ENCODE assay signal across 9 mouse cellular contexts in genomic region chr2:133430741-133431438, GRCm38 (mm10).
DNase-seq lines count a peak whose midpoint lies in the region; ATAC-seq and TF ChIP-seq lines count a peak whose summit lies in the region.
"Had no signal": no experiment of that assay in that cellular context is flagged by ENCODE, and none has a peak within 500 bp of the region (broad histone marks: within the 10 kb centered on the region; RNA-seq: fewer than 3 reads in every experiment).

No protein-coding gene starts in this region.

- no peak for TF ChIP-seq EP300 in CH12.LX (IDR thresholded peaks at IDR 0.05; ENCODE audit: low read length)

- no peak for TF ChIP-seq POLR2A in CH12.LX (IDR thresholded peaks at IDR 0.05; ENCODE audit: low read depth, low read length)
- no peak for TF ChIP-seq POLR2A in brain, embryonic 14.5 days (IDR thresholded peaks at IDR 0.05; ENCODE audit: borderline replicate concordance, extremely low read depth, insufficient read depth, insufficient read length, poor library complexity, severe bottlenecking)

- in situ Hi-C loops in CH12.LX (cut with MboI; ENCODE audit: low pct_ligation_motif_present, low pct_unique_long_range_greater_than_20kb, low sequenced_read_pairs): no loop called here

- no peaks in the 10 kb centered on the region for H3K79me2 ChIP-seq in CH12.LX (replicated peaks; ENCODE audit: control insufficient read depth, extremely low read depth, insufficient read depth, poor library complexity, severe bottlenecking)

- H3K27me3 ChIP-seq in hindbrain, embryonic 11.5 days (ENCODE audit: control insufficient read depth, insufficient read depth, low read length): no peaks in the 10 kb centered on the region
- no peaks in the 10 kb centered on the region for H3K27me3 ChIP-seq in hindbrain, embryonic 16.5 days (replicated peaks; ENCODE audit: control insufficient read depth, insufficient read depth, low read length)
- H3K27me3 ChIP-seq in CH12.LX (replicated peaks): no peaks in the 10 kb centered on the region
- H3K27me3 ChIP-seq: neural tube, embryonic 12.5 days had no signal

- H3K9ac ChIP-seq in hindbrain, embryonic 11.5 days (ENCODE audit: low read depth, low read length): no peak overlapping the region
- H3K9ac ChIP-seq in hindbrain, embryonic 16.5 days (ENCODE audit: low read depth, low read length): no peak overlapping the region
- H3K9ac ChIP-seq in CH12.LX (ENCODE audit: insufficient read depth, low read depth): no peak overlapping the region
- H3K9ac ChIP-seq: neural tube, embryonic 12.5 days had no signal

- H3K9me3 ChIP-seq in hindbrain, embryonic 11.5 days (ENCODE audit: control insufficient read depth, low read length): no peaks in the 10 kb centered on the region
- H3K9me3 ChIP-seq in hindbrain, embryonic 16.5 days (ENCODE audit: control insufficient read depth, low read length): no peaks in the 10 kb centered on the region
- peaks cover 17% of the 10 kb centered on the region for H3K9me3 ChIP-seq in CH12.LX (replicated peaks; ENCODE audit: low read length)
- H3K9me3 ChIP-seq: neural tube, embryonic 12.5 days had no signal

- H3K4me3 ChIP-seq in hindbrain, embryonic 11.5 days (ENCODE audit: low read depth, low read length): no peak overlapping the region
- no peak overlapping the region for H3K4me3 ChIP-seq in hindbrain, embryonic 16.5 days (ENCODE audit: low read length)
- no peak overlapping the region for H3K4me3 ChIP-seq in CH12.LX (replicated peaks in 1 of 3; ENCODE audit: low read depth in 2 of 3, low read length in 2 of 3, poor library complexity in 1 of 3)
- H3K4me3 ChIP-seq: neural tube, embryonic 12.5 days had no signal

- H3K36me3 ChIP-seq in hindbrain, embryonic 11.5 days (ENCODE audit: control insufficient read depth, insufficient read depth, low read length): no peaks in the 10 kb centered on the region
- H3K36me3 ChIP-seq in hindbrain, embryonic 16.5 days (ENCODE audit: control insufficient read depth, insufficient read depth, low read length): no peaks in the 10 kb centered on the region
- H3K36me3 ChIP-seq in CH12.LX (replicated peaks in 1 of 2; ENCODE audit: control insufficient read depth in 1 of 2, insufficient read depth in 1 of 2, low read length in 1 of 2): no peaks in the 10 kb centered on the region
- H3K36me3 ChIP-seq: neural tube, embryonic 12.5 days had no signal

- peak; percentile 36 for TF ChIP-seq RAD21 in CH12.LX (IDR thresholded peaks at IDR 0.05; ENCODE audit: low read depth, low read length)

- 56% methylated on average over 4 of the region's 4 CpGs for WGBS in hindbrain, embryonic 11.5 days
- 57% methylated on average over 4 of the region's 4 CpGs for WGBS in hindbrain, embryonic 16.5 days

- peak in 1 of 2 experiments; percentile 46; a peak in 2 of 4 replicates for TF ChIP-seq CTCF in CH12.LX (conservative IDR thresholded peaks at IDR 0.05 in 1 of 2, IDR thresholded peaks at IDR 0.05 in 1 of 2; ENCODE audit: low read depth in 2 of 2, low read length in 2 of 2)
- TF ChIP-seq CTCF in brain, embryonic 14.5 days (IDR thresholded peaks at IDR 0.05; ENCODE audit: borderline replicate concordance, extremely low read depth, insufficient read depth, insufficient read length): peak; percentile 49; the same call in 1 of the 2 replicates

- peak; percentile 37 for DNase-seq in hindbrain, embryonic 11.5 days (ENCODE audit: low spot score)
- DNase-seq in CH12.LX (ENCODE audit: extremely low read depth): peak; percentile 18
- DNase-seq in brain, embryonic 14.5 days (ENCODE audit: low read depth): peak; percentile 31
- DNase-seq in hindlimb bud, embryonic 11.5 days (ENCODE audit: extremely low spot score, low read depth, low spot score): peak; percentile 24
- no peak for DNase-seq in right cerebral cortex, adult 2 months (ENCODE audit: low spot score in 2 of 2)
- no peak for DNase-seq in thymus, adult 18-20 months

- H3K4me1 ChIP-seq in hindbrain, embryonic 11.5 days (replicated peaks; ENCODE audit: control insufficient read depth, insufficient read depth, low read length): no peaks in the 10 kb centered on the region
- no peaks in the 10 kb centered on the region for H3K4me1 ChIP-seq in hindbrain, embryonic 16.5 days (ENCODE audit: control insufficient read depth, insufficient read depth, low read depth, low read length)
- peaks cover 0 to 10% of the 10 kb centered on the region in 2 experiments; a peak in 2 of 4 replicates for H3K4me1 ChIP-seq in CH12.LX (ENCODE audit: control insufficient read depth in 1 of 2, insufficient read depth in 2 of 2)
- H3K4me1 ChIP-seq: neural tube, embryonic 12.5 days had no signal

- dilution Hi-C loops in CH12.LX (cut with MboI; ENCODE audit: extremely low pct_ligation_motif_present, extremely low pct_unique_long_range_greater_than_20kb, low sequenced_read_pairs): no loop called here

- no peak overlapping the region for H3K4me2 ChIP-seq in hindbrain, embryonic 11.5 days (replicated peaks; ENCODE audit: low read depth, low read length)
- no peak overlapping the region for H3K4me2 ChIP-seq in hindbrain, embryonic 16.5 days (ENCODE audit: low read length)
- H3K4me2 ChIP-seq in CH12.LX (ENCODE audit: insufficient read depth, low read depth, poor library complexity, severe bottlenecking): no peak overlapping the region
- H3K4me2 ChIP-seq: neural tube, embryonic 12.5 days had no signal

- no peak for ATAC-seq in hindbrain, embryonic 11.5 days (ENCODE audit: low FRiP score)
- no peak for ATAC-seq in hindbrain, embryonic 16.5 days
- peak; percentile 50 for ATAC-seq in megakaryocyte progenitor cell, adult 5-6 weeks (replicated peaks; ENCODE audit: poor library complexity)

- H3K27ac ChIP-seq in hindbrain, embryonic 11.5 days (ENCODE audit: low read depth, low read length): no peak overlapping the region
- no peak overlapping the region for H3K27ac ChIP-seq in hindbrain, embryonic 16.5 days (ENCODE audit: low read depth, low read length)
- H3K27ac ChIP-seq in CH12.LX (ENCODE audit: insufficient read depth, low read depth): no peak overlapping the region
- H3K27ac ChIP-seq: neural tube, embryonic 12.5 days had no signal

TF ChIP-seq in CH12.LX, 34 proteins besides CTCF, POLR2A, EP300 and RAD21:
- TF ChIP-seq ZC3H11A (IDR thresholded peaks at IDR 0.05; ENCODE audit: low read depth, low read length) (no peak), SMC3 (IDR thresholded peaks at IDR 0.05; ENCODE audit: low read depth, low read length) (peak; percentile 42; the same call in 1 of the 2 replicates)
TF ChIP-seq in CH12.LX: peak in this region for 1.

Comparison
In these comparisons a context has a peak if more than half of its experiments do, and no peak if none do; other contexts are left out.
1. DNase-seq: peak in hindbrain, embryonic 11.5 days (single experiment), CH12.LX (single experiment), brain, embryonic 14.5 days (single experiment) and hindlimb bud, embryonic 11.5 days (single experiment); none in right cerebral cortex, adult 2 months (0 of 2) and thymus, adult 18-20 months (0 of 2).